Mouse (Mus musculus) CD4-positive, CD25-positive, alpha-beta regulatory T cell, adult 2 months (primary cell): ENCODE results near the gene Foxred2.
A peak's percentile ranks its signal among the peaks of the same experiment; 100 is the strongest.

ENCODE experiments used
- DNase-seq: peaks from one replicate; pipeline ENCODE4 v3.0.0-alpha.2; 2012; ENCODE audit warnings: low read depth, low spot score

Foxred2 gene

DNA sequence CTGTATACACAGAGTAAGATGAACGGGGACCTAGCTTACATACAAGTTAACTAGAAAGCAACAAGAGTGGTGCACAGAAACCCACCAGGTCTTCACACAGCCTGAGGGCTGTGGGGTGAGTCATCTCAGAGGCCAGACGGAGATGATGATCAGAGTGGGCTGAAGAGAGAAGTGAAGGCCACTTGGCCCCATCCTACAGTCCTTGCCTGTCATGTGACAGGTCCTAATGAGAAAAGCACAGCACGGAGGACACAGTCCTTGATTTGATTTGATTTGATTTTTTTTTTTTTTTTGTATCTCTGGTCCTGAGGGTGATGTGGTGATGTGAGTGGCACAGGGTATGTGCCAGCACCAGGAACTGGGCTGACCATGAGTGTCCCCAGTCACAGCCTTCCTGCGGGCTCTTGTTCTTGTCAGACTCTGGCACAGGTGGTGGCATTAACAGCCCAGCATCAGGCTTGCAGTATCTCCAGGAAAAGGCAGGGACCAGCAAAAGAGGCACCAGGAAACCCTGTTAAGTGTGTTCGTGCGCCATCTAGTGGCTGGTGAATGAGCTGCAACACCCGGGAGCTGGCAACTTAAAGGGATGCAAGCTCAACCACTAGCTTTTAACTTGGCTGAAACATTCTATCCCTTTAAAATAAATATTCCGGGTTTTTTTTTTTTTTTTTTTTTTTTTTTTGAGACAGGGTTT, 39.5 kb downstream of the Foxred2 start:
- peak; percentile 90 for DNase-seq

DNA sequence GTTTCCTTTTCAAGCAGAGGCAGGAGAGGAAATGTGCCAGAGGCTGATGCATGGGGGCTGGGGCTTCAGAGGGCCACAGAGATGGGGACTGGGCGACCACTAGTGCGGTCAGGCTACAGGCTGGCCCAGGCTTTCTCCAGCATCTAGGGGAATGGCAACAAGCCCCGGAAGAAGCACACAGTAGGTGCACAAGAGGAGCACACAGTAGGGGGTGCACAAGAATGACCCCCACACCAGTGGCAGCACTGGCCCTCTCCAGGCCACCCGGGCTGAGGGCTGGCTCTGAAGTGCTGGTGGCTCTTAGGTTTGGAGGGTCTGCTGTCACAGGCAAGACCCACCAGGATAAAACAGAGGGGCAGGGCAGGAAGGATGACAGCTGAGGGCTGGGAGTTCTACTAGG, 41.2 kb downstream of the Foxred2 start:
- DNase-seq, result no peak

DNA sequence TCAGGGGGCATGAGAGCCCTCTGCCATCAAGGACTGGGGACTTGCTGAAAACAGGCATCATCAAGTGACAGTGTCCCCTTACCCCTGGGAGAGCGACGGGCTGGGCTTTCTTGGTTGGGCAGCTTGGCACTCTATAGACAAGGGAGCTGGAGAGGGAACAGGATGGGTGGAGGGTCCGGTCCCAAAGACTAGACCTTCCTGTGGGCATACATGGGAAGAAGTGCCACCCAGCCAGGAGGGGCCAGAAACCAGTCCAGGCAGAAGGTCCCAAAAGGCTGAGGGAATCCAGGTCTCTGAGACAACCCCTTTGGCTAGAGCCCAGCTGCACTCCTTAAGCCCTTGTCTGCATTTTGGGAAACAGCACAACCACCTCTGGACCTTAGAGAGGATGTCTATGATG, 42.0 kb downstream of the Foxred2 start:
- no peak for DNase-seq

GRCm38 (mm10) chr15:77913054-77913453, 43.5 kb downstream of the Foxred2 start:
- no peak for DNase-seq

GRCm38 (mm10) chr15:77912585-77912984, 43.9 kb downstream of the Foxred2 start:
- no peak for DNase-seq

- no peak for DNase-seq
These were observed 44.5 kb downstream of the Foxred2 start for GRCm38 (mm10) chr15:77912048-77912447.

DNA sequence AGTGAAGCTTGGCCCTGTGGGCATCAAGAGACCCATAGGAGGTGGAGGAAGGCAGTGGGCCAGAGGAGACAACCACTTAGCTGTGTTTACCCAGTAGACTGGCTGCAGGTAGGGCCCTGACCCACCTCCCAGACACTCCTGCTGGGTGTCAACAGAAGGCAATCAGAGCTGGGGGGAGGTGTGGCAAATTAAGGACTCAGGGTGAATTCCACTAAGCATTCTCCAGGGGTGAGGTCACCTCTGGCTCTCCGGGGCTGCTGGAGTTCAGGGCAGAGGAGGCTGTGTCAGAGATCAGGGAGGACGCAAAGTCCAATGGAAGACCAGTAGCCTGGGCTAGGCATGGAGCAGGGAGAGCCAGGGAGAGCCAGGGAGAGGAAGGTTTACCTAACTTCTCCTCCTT, 45.5 kb downstream of the Foxred2 start:
- no peak for DNase-seq

DNA sequence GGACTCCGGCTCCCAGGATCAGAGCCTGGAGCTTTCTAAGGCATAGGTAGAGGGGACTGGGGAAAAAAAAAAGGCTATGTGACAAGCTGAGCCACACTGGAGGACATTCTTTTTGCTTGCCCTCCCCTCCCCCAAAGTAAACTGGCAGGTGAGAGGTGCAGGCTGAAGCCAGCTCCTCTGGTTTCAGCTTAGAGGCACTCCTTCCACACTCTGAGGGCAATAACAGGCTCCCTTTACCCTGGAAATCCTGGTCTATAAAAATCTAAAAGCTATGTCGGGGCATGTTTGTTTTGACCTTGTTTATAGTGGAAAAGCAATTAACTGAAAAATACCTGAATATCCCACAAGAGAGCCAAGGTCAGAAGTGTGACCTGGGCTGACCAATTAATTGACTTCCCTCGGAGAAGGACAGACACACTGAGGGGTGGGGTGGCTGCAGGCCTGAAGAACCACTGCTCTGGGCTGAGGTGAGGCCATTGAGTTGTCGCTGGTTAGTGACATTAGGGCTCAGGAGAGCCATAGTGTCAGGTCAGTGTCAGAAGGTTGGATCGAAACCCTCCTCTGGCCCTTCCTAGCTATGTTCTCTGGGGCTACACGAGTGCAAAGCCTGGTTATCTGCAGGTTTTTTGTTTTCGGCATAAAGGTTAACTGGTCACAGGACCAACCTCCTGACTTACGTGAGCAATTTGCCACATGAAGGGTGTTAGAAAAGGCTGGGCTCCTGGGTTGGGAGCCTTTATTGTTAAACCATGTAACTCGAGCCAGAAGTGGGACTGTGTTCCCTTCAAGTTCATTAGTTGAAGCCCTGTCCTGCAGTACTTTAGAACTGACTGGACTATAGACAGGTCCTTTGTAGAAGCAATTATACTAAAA, 48.6 kb downstream of the Foxred2 start:
- DNase-seq, result no peak

GRCm38 (mm10) chr15:77906545-77906944, 50.0 kb downstream of the Foxred2 start:
- DNase-seq, result no peak

DNA sequence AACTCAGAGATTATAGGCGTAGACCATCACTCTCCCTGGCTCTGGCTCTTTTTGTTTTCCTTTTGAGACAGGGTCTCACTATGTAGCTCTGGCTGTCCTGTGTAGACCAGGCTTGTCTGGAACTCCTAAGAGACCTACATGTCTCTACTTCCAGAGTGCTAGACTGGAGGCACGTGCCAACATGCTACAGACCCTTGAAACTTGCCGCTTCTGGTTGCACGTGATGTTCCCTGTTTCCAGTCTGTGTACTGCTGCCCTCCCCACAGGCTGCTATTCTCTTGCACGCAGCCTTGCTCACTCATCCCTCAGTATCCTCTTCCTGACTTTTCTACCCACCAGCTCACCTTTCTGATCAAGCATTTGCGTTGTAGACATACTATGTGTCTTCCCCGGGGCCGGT, 50.4 kb downstream of the Foxred2 start:
- no peak for DNase-seq

GRCm38 (mm10) chr15:77905275-77905970, 51.1 kb downstream of the Foxred2 start:
- peak; percentile 68 for DNase-seq

GRCm38 (mm10) chr15:77904363-77904892, 52.1 kb downstream of the Foxred2 start:
- DNase-seq, result peak; percentile 71

DNA sequence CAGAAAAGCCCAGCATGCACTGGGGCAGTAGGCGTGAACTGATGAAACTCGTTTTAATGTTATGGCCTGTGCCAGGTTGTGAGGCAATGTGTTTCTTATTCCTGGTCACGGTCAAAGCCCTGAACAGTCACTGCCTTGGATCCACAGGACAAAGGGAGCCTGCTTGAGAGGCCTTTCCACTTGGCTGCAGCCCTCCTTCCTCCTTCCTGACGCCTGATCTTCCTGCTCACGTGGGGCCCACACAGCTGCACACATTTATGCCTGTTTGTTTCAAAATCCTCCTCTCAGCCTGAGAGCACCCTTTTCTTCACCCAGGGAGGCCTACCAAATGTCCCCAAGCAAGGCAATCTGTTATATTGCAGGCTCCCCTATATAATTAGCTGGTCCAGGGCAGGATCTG, 53.3 kb downstream of the Foxred2 start:
- no peak for DNase-seq

- peak; percentile 40 for DNase-seq
These were observed 61.6 kb downstream of the Foxred2 start for GRCm38 (mm10) chr15:77894926-77895325.

DNA sequence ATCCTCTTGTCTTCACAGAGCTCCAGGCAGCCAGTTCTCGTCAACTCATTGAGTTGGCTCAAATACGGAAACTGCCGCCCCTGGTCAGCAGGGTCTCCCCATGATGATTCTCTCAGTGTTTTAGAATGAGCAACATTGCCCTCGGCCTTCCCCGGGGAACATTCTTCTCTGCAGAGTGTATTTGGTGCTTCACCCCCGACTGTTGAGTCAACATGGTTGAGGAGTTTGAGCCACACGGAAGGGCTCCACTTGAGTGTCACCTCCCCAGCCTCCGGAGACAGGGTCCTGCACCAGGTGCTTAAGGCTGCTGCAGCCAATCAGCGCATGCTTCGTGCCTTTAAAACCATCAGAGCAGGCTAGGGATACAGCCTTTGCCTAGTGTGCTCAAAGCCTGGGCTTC, 63.2 kb downstream of the Foxred2 start:
- no peak for DNase-seq

- DNase-seq, result no peak
These were observed 64.1 kb downstream of the Foxred2 start for GRCm38 (mm10) chr15:77892420-77892819.

DNA sequence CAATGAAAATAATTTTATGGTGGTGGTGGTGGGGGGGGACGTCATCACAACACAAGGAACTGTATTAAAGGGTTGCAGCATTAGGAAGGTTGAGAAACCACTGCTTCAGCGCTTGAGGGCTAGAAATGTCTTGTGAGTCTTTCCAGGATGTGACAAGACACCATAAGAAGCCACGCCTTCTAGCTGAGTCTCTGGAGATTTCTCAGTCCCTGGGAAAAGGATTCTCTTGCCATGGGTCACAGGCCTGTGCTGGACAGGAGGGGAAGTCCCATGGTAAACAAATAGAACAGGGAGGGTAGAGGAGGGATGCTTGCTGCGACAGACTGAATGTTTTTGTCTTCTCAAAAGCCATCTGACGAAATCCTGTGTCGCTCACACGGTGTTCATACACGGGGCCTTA, 64.8 kb downstream of the Foxred2 start:
- DNase-seq, result no peak
